Mouse (Mus musculus) midbrain, embryonic 13.5 days (tissue): Measurements from ENCODE around the gene Lrrc4. TPM values are rescaled to one million over a fixed set of nuclear protein-coding genes. Genes with fewer than 3 reads are reported as not detected.

ENCODE experiments used
- ATAC-seq: fragments of 200-750 bp; cut with Nextera tagmentation; 2 replicates; pipeline ENCODE4 v1.8.0; 2017; ENCODE audit warnings: mild to moderate bottlenecking, moderate TSS enrichment, moderate library complexity
- H3K27ac ChIP-seq: fragments of 300-500 bp; sonication (generic); 2 replicates; pipeline ENCODE4 v1.5.1; 2015; ENCODE audit warnings: inconsistent platforms, mild to moderate bottlenecking, moderate library complexity
- H3K27me3 ChIP-seq: fragments of 300-500 bp; sonication (generic); 2 replicates; pipeline ENCODE4 v1.6.1; 2015; ENCODE audit warnings: mild to moderate bottlenecking, inconsistent platforms
- H3K36me3 ChIP-seq: fragments of 300-500 bp; sonication (generic); 2 replicates; pipeline ENCODE4 v1.6.1; 2015; ENCODE audit warnings: mild to moderate bottlenecking, inconsistent platforms
- H3K4me1 ChIP-seq: fragments of 300-500 bp; sonication (generic); replicated peaks from 2 replicates; pipeline ENCODE4 v1.6.1; 2015; ENCODE audit warnings: inconsistent platforms
- H3K4me2 ChIP-seq: fragments of 300-500 bp; sonication (generic); replicated peaks from 2 replicates; pipeline ENCODE4 v1.6.1; 2015; ENCODE audit warnings: moderate library complexity, mild to moderate bottlenecking, inconsistent platforms
- H3K4me3 ChIP-seq: fragments of 300-500 bp; sonication (generic); replicated peaks from 2 replicates; pipeline ENCODE4 v1.5.1; 2015; ENCODE audit warnings: mild to moderate bottlenecking, inconsistent platforms
- H3K9ac ChIP-seq: fragments of 300-500 bp; sonication (generic); replicated peaks from 2 replicates; pipeline ENCODE4 v1.6.1; 2015; ENCODE audit warnings: mild to moderate bottlenecking, inconsistent platforms
- H3K9me3 ChIP-seq: fragments of 300-500 bp; sonication (generic); 2 replicates; pipeline ENCODE4 v1.6.1; 2016; ENCODE audit warnings: mild to moderate bottlenecking, inconsistent platforms
- WGBS: fragments of 180-500 bp; shearing (Covaris S2); methylation state at CpG from one replicate; pipeline ENCODE4 v1.1.7; 2015; 5-methylcytosine and 5-hydroxymethylcytosine counted together
- polyA plus RNA-seq: library from polyadenylated mRNA; unstranded; fragments of >200 nt; fragmentation: Nextera tagmentation; extraction: Ambion mirVana; gene quantifications from 2 replicates; pipeline ENCODE4 v1.2.1, GENCODE M21; 2015

Lrrc4 gene
- polyA plus RNA-seq, 1 experiment from 2014 or later = 5.3 TPM

DNA sequence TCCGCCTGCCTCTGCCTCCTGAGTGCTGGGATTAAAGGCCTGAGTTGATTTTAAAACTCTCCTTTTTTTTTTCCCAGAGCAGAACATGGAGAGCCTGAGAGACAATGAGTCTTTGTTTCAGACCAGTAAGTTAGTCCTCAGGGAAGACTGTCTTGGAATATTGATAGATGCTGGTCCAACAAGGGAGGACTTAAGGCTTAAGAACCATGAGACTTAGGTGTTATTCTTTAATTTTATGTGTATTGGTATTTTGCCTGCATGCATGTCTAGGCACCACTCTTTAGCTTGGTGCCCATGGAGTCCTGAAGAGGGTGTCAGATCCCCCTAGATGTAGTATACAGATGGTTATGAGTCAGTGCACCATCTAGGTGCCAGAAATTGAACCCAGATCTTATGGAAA is 156.9 kb downstream of the Lrrc4 start:
- Histone ChIP-seq H3K4me2 (no peak overlapping the region), H3K27ac (no peak overlapping the region), H3K27me3 (no peaks in the 10 kb centered on the region), H3K4me3 (no peak overlapping the region), H3K9me3 (no peaks in the 10 kb centered on the region), H3K9ac (no peak overlapping the region), H3K36me3 (peaks cover under 1% of the 10 kb centered on the region; the same call in 1 of the 2 replicates), H3K4me1 (no peaks in the 10 kb centered on the region)
- ATAC-seq = no peak
- 97% methylated on average over 1 of the region's 1 CpGs for WGBS

DNA sequence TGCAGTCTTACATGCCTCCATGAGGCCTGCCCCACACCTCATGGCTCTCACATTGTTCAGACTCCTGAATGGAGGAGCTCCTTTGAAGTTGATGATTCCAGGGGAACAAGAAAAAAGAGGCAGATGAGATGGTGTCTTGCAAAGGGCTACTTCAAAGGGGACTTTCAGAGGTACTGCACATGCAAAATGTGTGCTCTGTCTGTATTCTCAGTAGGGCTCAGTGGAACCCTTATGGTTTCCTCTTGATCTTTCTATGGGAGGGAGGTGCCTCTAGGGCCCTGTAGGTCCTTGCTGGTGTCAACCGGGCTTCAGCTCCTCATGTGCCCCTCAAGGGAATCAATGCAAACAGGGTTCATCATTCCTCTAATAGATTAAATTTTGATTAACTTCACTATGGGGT is 159.2 kb downstream of the Lrrc4 start:
- ATAC-seq = no peak
- Histone ChIP-seq H3K4me2 (no peak overlapping the region), H3K27ac (no peak overlapping the region), H3K9ac (no peak overlapping the region), H3K4me1 (no peaks in the 10 kb centered on the region), H3K9me3 (no peaks in the 10 kb centered on the region), H3K27me3 (no peaks in the 10 kb centered on the region), H3K36me3 (peaks cover 3% of the 10 kb centered on the region; the same call in 1 of the 2 replicates), H3K4me3 (no peak overlapping the region)
- 58% methylated on average over 1 of the region's 1 CpGs for WGBS

DNA sequence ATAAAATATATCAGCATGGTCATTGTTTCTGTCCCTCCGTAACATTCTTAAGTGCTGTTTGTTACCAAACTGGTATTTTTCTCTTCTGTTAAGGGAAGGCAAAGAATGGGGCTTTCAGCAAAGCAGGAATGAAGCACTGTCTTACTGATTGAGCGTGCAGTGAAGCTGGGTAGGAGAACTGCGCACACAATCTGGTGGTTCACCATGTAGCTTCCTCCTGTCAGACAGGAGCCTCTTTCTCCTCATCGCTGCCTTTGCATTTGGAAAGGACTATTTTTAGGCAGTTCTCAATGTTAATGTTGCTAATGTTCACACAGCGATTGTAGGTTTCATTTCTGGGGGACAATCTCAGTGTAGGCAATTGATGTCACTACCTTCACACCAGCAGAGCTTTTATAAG is 162.3 kb downstream of the Lrrc4 start:
- Histone ChIP-seq H3K36me3 (peaks cover 3% of the 10 kb centered on the region; the same call in 1 of the 2 replicates), H3K4me1 (peaks cover 6% of the 10 kb centered on the region), H3K9ac (no peak overlapping the region), H3K27me3 (no peaks in the 10 kb centered on the region), H3K4me3 (no peak overlapping the region), H3K27ac (no peak overlapping the region), H3K4me2 (no peak overlapping the region), H3K9me3 (no peaks in the 10 kb centered on the region)
- 94% methylated on average over 5 of the region's 5 CpGs for whole genome bisulfite sequencing
- no peak for ATAC-seq

DNA sequence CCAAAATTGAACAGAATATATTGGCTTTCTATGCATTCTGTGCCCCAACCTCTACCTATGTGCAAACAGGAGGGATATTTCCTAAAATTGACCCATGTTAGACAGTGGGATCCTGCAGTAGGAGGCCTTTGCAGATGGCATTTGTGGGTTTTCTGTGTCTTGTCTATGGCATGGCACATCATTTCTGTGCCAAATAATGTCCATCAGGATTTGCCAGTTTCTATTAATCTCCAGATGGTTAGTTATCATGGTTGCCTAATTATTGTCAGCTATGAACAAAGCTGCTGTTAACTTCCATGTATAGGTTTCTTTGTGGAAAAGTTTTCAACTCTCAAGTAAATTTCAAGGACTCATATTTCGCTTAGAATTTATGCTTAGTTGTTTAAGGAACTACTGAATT is 164.0 kb downstream of the Lrrc4 start:
- no peak for ATAC-seq
- H3K27ac ChIP-seq = no peak overlapping the region
- H3K4me2 ChIP-seq = no peak overlapping the region
- no peaks in the 10 kb centered on the region for H3K9me3 ChIP-seq
- H3K9ac ChIP-seq = no peak overlapping the region
- H3K4me3 ChIP-seq = no peak overlapping the region
- no peaks in the 10 kb centered on the region for H3K27me3 ChIP-seq
- H3K36me3 ChIP-seq = peaks cover 3% of the 10 kb centered on the region; the same call in 1 of the 2 replicates
- H3K4me1 ChIP-seq = peaks cover 8% of the 10 kb centered on the region
- WGBS = 96% methylated on average over 1 of the region's 1 CpGs

DNA sequence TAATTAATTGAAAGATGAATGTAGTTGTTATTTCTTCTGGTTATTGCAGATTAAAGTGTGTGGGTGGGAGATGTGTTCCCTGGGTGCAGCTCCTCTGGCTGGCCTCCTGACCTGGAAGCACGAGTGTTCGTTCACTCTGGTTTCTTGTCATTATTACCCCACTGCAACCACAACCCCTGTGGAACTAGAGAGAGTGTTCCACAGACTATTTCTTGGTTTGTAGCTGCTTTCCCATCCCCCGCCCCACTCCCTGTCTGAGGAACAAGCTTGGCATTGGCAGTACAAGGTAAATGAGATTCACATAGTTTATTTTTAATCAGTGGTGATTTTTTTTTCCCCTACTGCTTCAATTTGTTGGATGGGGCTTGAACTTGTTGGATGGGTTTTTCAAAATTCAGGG is 166.8 kb downstream of the Lrrc4 start:
- no peak overlapping the region for H3K9ac ChIP-seq
- 69% methylated on average over 3 of the region's 3 CpGs for WGBS
- peaks cover 8% of the 10 kb centered on the region for H3K4me1 ChIP-seq
- no peak overlapping the region for H3K4me3 ChIP-seq
- no peaks in the 10 kb centered on the region for H3K27me3 ChIP-seq
- 0 out of 2 replicates have a peak overlapping the region, but pooled peaks have one; percentile 30 for H3K27ac ChIP-seq
- no peak overlapping the region for H3K4me2 ChIP-seq
- H3K9me3 ChIP-seq = no peaks in the 10 kb centered on the region
- no peak for ATAC-seq
- peaks cover 3% of the 10 kb centered on the region; the same call in 1 of the 2 replicates for H3K36me3 ChIP-seq

DNA sequence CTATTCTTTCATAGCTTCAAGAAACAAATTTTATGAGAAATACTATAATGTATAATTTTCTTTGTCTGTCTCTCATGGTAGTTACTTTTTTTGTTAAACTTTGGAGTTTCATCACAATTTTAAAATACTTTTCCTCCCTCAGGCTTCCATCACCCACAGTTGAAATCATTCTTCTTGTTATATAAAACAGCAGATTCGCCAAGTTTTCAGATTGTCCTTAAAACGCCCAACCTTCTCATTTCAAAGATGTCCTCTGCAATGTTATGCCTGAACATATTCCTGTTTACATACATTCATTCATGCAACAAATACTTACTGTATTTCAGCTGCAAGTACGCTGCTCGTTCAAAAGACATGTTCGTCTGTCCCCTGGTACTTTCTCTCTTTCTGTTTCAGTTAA is 167.9 kb downstream of the Lrrc4 start:
- Histone ChIP-seq H3K27me3 (no peaks in the 10 kb centered on the region), H3K4me1 (peaks cover 12% of the 10 kb centered on the region), H3K27ac (no peak overlapping the region), H3K9ac (no peak overlapping the region), H3K36me3 (no peaks in the 10 kb centered on the region), H3K4me2 (no peak overlapping the region), H3K9me3 (no peaks in the 10 kb centered on the region), H3K4me3 (no peak overlapping the region)
- 89% methylated on average over 5 of the region's 5 CpGs for WGBS
- ATAC-seq = no peak

DNA sequence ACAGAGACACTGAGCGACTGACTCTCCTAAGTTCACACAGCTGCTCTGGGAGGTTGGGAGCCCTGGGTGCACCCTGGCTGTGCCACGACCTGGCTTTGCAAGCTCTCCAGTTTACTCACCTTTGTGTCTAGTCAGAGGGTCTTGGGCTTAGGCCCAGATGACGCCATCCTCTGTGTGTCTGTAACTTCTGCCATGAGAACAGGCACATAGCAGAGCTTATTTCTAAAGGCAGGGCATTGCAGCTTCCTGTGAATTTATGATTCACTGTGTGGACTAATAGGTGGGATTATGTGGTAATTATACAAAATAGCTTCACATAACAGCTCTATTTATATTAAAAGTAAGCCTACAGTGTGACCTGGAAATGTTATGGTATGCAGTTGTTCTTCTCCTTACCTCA is 168.5 kb downstream of the Lrrc4 start:
- no peak overlapping the region for H3K4me3 ChIP-seq
- WGBS = 83% methylated on average over 3 of the region's 3 CpGs

DNA sequence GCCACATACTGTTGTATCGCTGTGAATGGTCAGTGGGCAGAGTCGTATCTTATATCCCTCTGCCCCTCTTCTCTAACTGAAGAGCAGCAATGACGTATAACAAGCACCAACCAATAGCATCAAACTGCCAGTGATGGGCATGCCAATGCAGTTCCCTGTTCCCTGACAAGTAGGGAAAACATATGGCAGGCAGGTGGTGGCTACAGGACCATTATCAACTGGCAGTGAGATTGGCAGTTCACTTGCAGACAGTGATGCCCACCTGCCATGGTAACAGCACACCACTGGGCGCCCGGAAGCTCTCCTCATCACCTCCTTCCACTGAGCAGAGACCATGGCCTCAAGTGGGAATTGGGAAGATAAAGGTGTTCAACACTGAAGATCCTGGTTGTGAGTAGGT is 175.0 kb downstream of the Lrrc4 start:
- no peak overlapping the region for H3K4me3 ChIP-seq
- H3K36me3 ChIP-seq = no peaks in the 10 kb centered on the region
- no peak for ATAC-seq
- H3K27me3 ChIP-seq = no peaks in the 10 kb centered on the region
- H3K27ac ChIP-seq = no peak overlapping the region
- H3K4me2 ChIP-seq = no peak overlapping the region
- WGBS = 92% methylated on average over 5 of the region's 5 CpGs
- no peaks in the 10 kb centered on the region for H3K9me3 ChIP-seq
- H3K4me1 ChIP-seq = peaks cover 4% of the 10 kb centered on the region; the same call in 1 of the 2 replicates
- no peak overlapping the region for H3K9ac ChIP-seq

More for the DNA sequence above, 168.5 kb downstream of the Lrrc4 start:
- H3K9ac ChIP-seq = no peak overlapping the region
- no peak overlapping the region for H3K4me2 ChIP-seq
- no peak overlapping the region for H3K27ac ChIP-seq
- peaks cover 12% of the 10 kb centered on the region for H3K4me1 ChIP-seq
- H3K9me3 ChIP-seq = no peaks in the 10 kb centered on the region
- H3K36me3 ChIP-seq = no peaks in the 10 kb centered on the region
- no peaks in the 10 kb centered on the region for H3K27me3 ChIP-seq
- ATAC-seq = no peak

DNA sequence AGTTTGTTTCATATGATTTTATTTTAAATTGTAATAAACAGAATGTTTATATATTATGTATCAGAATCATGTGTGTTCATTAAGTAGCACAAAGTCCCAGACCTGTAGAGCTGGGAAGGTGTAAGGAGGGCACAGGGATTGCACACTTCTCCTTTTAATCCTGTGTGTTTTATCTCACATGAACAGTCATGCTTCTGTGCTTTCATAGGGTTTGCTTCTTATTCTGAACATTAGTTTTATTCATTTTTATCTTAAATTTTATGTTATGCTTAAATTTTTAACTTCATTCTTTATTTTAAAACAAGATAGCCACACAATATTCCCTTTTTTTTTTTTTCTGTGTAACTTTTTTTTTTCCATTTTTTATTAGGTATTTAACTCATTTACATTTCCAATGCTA is 186.3 kb downstream of the Lrrc4 start:
- H3K4me1 ChIP-seq = peaks cover 4% of the 10 kb centered on the region; the same call in 1 of the 2 replicates
- no peak overlapping the region for H3K4me3 ChIP-seq
- no peak for ATAC-seq
- H3K9me3 ChIP-seq = no peaks in the 10 kb centered on the region
- no peaks in the 10 kb centered on the region for H3K27me3 ChIP-seq
- H3K9ac ChIP-seq = no peak overlapping the region
- no peaks in the 10 kb centered on the region for H3K36me3 ChIP-seq
- no peak overlapping the region for H3K4me2 ChIP-seq
- H3K27ac ChIP-seq = no peak overlapping the region

DNA sequence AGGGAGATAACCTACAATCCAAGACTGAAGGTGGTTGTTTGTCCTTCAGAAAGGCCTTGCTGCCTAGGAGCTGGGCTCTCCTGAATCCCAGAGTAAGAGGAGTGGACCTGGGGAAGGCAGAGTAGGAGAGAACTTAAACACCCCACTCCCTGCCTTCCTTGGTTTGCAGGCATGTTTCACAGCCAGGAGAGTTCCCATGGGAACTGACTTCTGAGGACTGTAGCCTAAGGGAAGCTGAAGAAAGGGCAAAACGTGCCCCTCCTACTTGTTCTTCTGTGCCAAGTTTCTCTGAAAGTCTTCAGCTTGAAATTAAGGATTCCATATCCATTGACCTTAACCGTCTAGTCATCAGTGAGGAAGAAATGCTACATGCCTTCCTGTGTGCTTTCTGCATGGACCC is 188.6 kb downstream of the Lrrc4 start:
- Histone ChIP-seq H3K9ac (no peak overlapping the region), H3K4me3 (no peak overlapping the region), H3K4me2 (no peak overlapping the region), H3K27me3 (no peaks in the 10 kb centered on the region), H3K4me1 (peaks cover 4% of the 10 kb centered on the region; the same call in 1 of the 2 replicates), H3K27ac (no peak overlapping the region), H3K9me3 (no peaks in the 10 kb centered on the region), H3K36me3 (no peaks in the 10 kb centered on the region)
- 53% methylated on average over 2 of the region's 2 CpGs for WGBS
- no peak for ATAC-seq

DNA sequence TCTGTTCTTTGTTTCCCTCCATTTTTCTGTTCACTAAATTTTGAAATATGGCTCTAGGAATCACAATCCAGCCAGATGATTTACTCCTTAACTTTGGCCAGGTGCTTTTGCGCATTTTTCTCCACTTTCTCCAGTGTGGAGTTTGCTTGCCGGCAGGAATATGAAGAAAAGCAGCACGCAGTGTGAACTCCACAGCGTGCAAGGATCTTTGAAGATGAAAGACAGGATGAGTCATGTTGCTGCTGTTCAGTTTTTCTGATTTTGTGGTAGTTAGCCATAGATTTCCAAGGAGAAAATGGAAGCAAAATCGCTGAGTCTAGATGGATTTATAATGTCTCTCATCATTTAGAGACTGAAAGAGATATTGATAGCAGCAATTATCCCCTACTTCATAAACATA is 191.5 kb downstream of the Lrrc4 start:
- WGBS = 89% methylated on average over 5 of the region's 5 CpGs
- Histone ChIP-seq H3K36me3 (no peaks in the 10 kb centered on the region), H3K27ac (no peak overlapping the region), H3K4me3 (no peak overlapping the region), H3K27me3 (no peaks in the 10 kb centered on the region), H3K9me3 (no peaks in the 10 kb centered on the region), H3K4me2 (no peak overlapping the region), H3K4me1 (peaks cover 11% of the 10 kb centered on the region), H3K9ac (no peak overlapping the region)
- no peak for ATAC-seq

DNA sequence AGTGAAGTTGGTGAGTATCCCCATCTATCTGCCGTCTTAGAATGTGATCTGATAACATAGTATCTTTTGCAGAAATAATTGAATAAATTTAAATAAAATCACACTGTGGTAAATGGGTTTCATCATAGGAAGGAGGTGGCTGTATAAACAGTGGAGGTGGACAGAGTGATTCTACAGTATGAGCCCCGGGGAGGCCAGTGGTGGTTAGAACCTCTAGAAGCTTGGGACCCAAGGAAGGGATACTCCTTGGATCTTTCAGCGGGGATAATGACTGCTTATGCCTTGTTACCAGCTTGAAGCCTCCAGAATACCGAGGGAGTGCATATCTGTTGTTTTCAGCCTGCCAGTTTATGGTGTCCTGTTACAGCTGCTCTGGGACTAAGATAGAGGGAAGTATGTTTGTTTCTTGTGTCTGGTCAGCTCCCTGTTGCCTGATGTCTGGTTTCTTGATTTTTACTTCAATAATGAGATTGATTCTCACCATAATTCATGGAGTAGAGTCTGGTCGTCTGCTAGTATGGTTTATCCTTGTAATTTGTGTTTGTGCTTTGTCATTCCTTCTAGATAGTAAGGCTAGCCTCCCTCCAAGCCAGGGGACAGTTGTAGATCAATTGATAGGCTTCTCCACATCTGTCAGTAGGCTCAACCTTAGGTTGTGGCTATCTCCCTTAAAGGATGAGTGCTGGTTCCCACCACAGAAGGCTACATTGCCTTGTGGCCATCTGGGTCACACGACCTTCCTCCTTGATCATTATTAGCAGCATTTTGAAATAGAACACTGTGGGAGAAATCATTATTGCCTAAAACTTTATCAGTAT is 195.8 kb downstream of the Lrrc4 start:
- WGBS = 83% methylated on average over 6 of the region's 6 CpGs

DNA sequence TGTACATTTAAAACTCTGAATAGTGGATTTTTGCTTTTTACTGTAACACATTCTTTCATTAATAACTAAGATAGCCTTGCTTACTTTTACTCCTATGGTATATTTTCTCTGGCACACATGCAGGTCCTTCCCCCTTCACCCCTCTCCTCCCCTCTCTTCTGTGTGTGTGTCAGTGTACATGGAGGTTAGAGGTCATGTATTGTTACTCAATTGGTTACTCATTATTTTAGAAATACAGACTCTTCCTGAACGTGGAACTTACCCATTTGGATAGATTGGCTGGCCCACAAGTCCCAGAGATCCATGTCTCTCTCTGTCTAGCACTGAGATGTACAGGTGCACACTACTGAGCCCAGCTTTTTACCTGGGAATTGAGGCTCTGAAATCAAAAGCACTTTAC is 196.5 kb downstream of the Lrrc4 start:
- Histone ChIP-seq H3K4me2 (no peak overlapping the region), H3K4me1 (peaks cover 21% of the 10 kb centered on the region), H3K36me3 (no peaks in the 10 kb centered on the region), H3K27me3 (no peaks in the 10 kb centered on the region), H3K9me3 (no peaks in the 10 kb centered on the region), H3K27ac (no peak overlapping the region), H3K9ac (no peak overlapping the region), H3K4me3 (no peak overlapping the region)
- ATAC-seq = no peak
- WGBS = 76% methylated on average over 1 of the region's 1 CpGs

More for the DNA sequence above, 195.8 kb downstream of the Lrrc4 start:
- H3K27me3 ChIP-seq = no peaks in the 10 kb centered on the region
- H3K4me2 ChIP-seq = no peak overlapping the region
- no peak for ATAC-seq
- no peaks in the 10 kb centered on the region for H3K36me3 ChIP-seq
- H3K4me3 ChIP-seq = no peak overlapping the region
- H3K4me1 ChIP-seq = peaks cover 21% of the 10 kb centered on the region
- no peaks in the 10 kb centered on the region for H3K9me3 ChIP-seq
- no peak overlapping the region for H3K9ac ChIP-seq
- H3K27ac ChIP-seq = no peak overlapping the region
